Mouse (Mus musculus) forebrain, postnatal 0 days (tissue): ENCODE data around the gene Ube2i. TPM values are rescaled to one million over a fixed set of nuclear protein-coding genes. Genes with fewer than 3 reads are reported as not detected.

Experiments
- ATAC-seq: fragments of 200-750 bp; cut with Nextera tagmentation; 2 replicates; pipeline ENCODE4 v1.8.0; 2017; ENCODE audit warnings: mild to moderate bottlenecking, moderate library complexity
- DNase-seq: peaks from one replicate; pipeline ENCODE4 v3.0.0-alpha.2; 2015
- H3K27ac ChIP-seq: fragments of 300-500 bp; sonication (generic); 2 replicates; pipeline ENCODE4 v1.5.1; 2014; ENCODE audit warnings: low read depth, mild to moderate bottlenecking, antibody characterized with exemption, low read length, moderate library complexity, mixed read lengths
- H3K27me3 ChIP-seq: fragments of 300-500 bp; sonication (generic); 2 replicates; pipeline ENCODE4 v1.6.1; 2014; ENCODE audit warnings: mild to moderate bottlenecking, low read length, mixed read lengths; ENCODE audit not compliant: insufficient read depth
- H3K36me3 ChIP-seq: fragments of 300-500 bp; sonication (generic); 2 replicates; pipeline ENCODE4 v1.6.1; 2014; ENCODE audit warnings: mild to moderate bottlenecking, moderate library complexity; ENCODE audit not compliant: insufficient read depth
- H3K4me1 ChIP-seq: fragments of 300-500 bp; sonication (generic); 2 replicates; pipeline ENCODE4 v1.6.1; 2014; ENCODE audit warnings: antibody characterized with exemption; ENCODE audit not compliant: insufficient read depth
- H3K4me2 ChIP-seq: fragments of 300-500 bp; sonication (generic); 2 replicates; pipeline ENCODE4 v1.6.1; 2014; ENCODE audit warnings: low read depth, mild to moderate bottlenecking, moderate library complexity
- H3K4me3 ChIP-seq: fragments of 300-500 bp; sonication (generic); 2 replicates; pipeline ENCODE4 v1.5.1; 2014; ENCODE audit warnings: low read depth, low read length, mixed read lengths
- H3K9ac ChIP-seq: fragments of 300-500 bp; sonication (generic); 2 replicates; pipeline ENCODE4 v1.6.1; 2014; ENCODE audit warnings: mild to moderate bottlenecking
- H3K9me3 ChIP-seq: fragments of 300-500 bp; sonication (generic); 2 replicates; pipeline ENCODE4 v1.6.1; 2016; ENCODE audit warnings: low read length
- CTCF ChIP-seq: sonication (generic); IDR thresholded peaks from 2 replicates; pipeline ENCODE4 v1.5.1; 2016; ENCODE audit warnings: antibody characterized with exemption, control low read depth, low read depth
- WGBS: fragments of 180-500 bp; shearing (Covaris S2); extraction: QIAGEN DNeasy Blood & Tissue Kit; methylation state at CpG from one replicate; pipeline ENCODE4 v1.1.7; 2014; 5-methylcytosine and 5-hydroxymethylcytosine counted together
- microRNA-seq, 2 experiments: library from miRNA; unstranded; fragments of <30 nt; microRNA quantifications; one replicate each; pipeline ENCODE4; 2016
- polyA plus RNA-seq: library from polyadenylated mRNA; unstranded; fragments of >200 nt; fragmentation: Nextera tagmentation; extraction: Ambion mirVana; gene quantifications from 2 replicates; pipeline ENCODE4 v1.2.1, GENCODE M21; 2015
- total RNA-seq: library from RNA; depleted of rRNA; stranded (reverse); fragments of >200 nt; gene quantifications from 2 replicates; pipeline ENCODE4 v1.2.3, GENCODE M21; 2014; rRNA removed

Gene Ube2i
- total and polyA plus RNA-seq, 2 experiments from 2014 or later: 486 to 550 TPM

DNA sequence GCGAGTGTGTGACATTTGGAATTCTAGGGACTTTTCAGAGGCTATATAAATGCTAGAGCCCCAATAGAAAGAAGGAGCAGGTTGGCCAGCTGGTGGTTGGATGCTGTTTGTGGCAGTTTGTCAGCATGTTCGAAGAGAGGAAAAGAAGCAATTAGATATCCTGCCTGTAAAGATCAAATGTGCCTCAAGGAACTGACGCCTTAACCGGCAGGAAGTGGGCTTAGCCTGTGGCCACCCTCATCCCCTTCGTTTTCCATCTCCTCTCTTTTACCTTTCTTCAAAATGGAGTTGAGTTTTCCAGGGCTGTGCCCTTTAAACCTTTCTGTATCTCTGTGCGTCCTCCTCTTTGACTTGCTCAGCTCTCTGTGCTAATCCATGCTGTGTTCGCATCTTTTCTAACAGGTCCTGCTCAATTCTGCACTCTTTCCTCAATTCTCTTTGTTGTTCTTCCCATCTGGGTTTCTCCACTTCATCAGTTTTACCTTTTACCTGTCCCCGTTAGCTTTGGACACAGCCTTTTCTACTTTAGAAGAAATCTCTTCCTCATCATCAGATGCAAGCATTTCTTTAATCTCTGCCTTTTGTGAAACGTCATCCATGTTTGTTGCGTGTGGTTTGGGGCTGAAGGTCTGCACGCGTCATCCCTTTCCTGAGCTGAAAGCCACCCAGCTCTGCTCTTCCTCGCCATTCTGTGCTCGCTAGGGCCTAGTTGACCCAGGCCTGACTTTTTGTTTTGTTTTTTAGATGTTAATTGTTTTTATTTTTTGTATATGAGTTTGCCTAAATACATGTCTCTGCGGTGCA is 54.7 kb downstream of the Ube2i start:
- DNase-seq (no peak), ATAC-seq (no peak)
- Histone ChIP-seq H3K9ac (no peak overlapping the region), H3K36me3 (peaks cover 43% of the 10 kb centered on the region), H3K4me2 (no peak overlapping the region), H3K4me3 (no peak overlapping the region), H3K27ac (no peak overlapping the region), H3K27me3 (no peaks in the 10 kb centered on the region), H3K4me1 (no peaks in the 10 kb centered on the region), H3K9me3 (no peaks in the 10 kb centered on the region)
- WGBS: 95% methylated on average over 15 of the region's 15 CpGs
- TF ChIP-seq CTCF: no peak

DNA sequence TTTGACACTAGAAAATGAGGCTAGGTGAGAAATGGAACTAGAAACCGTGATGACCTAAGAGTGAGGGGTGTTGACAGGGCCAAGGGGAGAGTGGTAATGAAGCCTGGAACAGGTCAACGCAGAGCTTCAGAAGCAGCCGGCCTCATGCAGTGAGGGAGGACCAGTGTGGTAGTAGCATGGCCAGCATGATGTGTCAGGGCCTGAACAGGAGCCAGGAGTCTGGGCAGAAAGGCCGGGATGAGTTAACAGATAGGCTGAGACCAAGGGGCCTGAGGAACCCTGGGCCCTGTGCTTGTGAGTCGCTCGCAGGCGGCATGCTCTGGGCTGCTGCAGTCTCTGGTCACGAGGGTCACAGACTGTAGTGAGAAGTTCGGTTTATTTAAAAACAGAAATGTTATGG is 55.5 kb downstream of the Ube2i start:
- no peak overlapping the region for H3K27ac ChIP-seq
- H3K9me3 ChIP-seq: no peaks in the 10 kb centered on the region
- no peak for DNase-seq
- H3K9ac ChIP-seq: no peak overlapping the region
- peaks cover 50% of the 10 kb centered on the region for H3K36me3 ChIP-seq
- H3K4me2 ChIP-seq: no peak overlapping the region
- H3K4me3 ChIP-seq: no peak overlapping the region
- H3K27me3 ChIP-seq: no peaks in the 10 kb centered on the region
- H3K4me1 ChIP-seq: no peaks in the 10 kb centered on the region
- no peak for TF ChIP-seq CTCF
- ATAC-seq: no peak
- 92% methylated on average over 9 of the region's 9 CpGs for WGBS

DNA sequence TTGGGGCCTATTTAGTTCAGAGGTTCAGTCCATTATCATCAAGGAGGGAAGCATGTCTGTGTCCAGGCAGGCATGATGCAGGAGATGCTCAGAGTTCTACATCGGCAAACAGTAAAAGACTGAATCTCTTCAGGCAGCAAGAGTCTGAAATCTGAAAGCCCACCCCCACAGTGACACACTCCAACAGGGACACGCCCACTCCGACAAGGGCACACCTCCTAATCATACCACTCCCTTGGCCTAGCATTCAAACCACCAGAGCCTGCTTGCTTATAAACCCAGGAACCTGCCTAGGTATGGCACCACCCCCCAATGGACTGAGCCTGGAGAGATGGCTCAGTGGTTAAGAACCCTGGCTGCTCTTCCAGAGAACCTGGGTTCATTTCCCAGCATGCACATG is 59.0 kb downstream of the Ube2i start:
- H3K36me3 ChIP-seq: peaks cover 71% of the 10 kb centered on the region
- no peak for TF ChIP-seq CTCF

More for the DNA sequence above, 59.0 kb downstream of the Ube2i start:
- no peak overlapping the region for H3K27ac ChIP-seq
- no peak overlapping the region for H3K9ac ChIP-seq
- H3K4me1 ChIP-seq: no peaks in the 10 kb centered on the region
- no peak overlapping the region for H3K4me3 ChIP-seq
- ATAC-seq (no peak), DNase-seq (no peak)
- H3K9me3 ChIP-seq: no peaks in the 10 kb centered on the region
- 88% methylated on average over 3 of the region's 3 CpGs for WGBS
- no peaks in the 10 kb centered on the region for H3K27me3 ChIP-seq
- H3K4me2 ChIP-seq: no peak overlapping the region

Small RNA genes lying within 50 kb of the gene (microRNA-seq; reads per million reads assigned to microRNA genes)
- 17.8 to 44.5 reads per million in 2 experiments for gene Mir3547

Other genes starting within 250 kb of the Ube2i start
- 9.0 and 11.9 TPM in 2 replicates for gene Tmem204, start 191.0 kb downstream of the Ube2i start, total RNA-seq
- 10.3 and 10.6 TPM in 2 replicates for gene Tmem204, start 191.0 kb downstream of the Ube2i start, polyA plus RNA-seq
- gene Telo2, start 158.7 kb downstream of the Ube2i start, total RNA-seq: 51.9 and 92.2 TPM in 2 replicates
- 32.4 and 35.6 TPM in 2 replicates for gene Telo2, start 158.7 kb downstream of the Ube2i start, polyA plus RNA-seq
- gene Ptx4, start 153.9 kb downstream of the Ube2i start, total RNA-seq: 1.2 TPM in 1 of 2 replicates, not detected in the other
- gene Ptx4, start 153.9 kb downstream of the Ube2i start, polyA plus RNA-seq: 0.20 and 0.54 TPM in 2 replicates
- 29.2 and 33.1 TPM in 2 replicates for gene Clcn7, start 141.2 kb downstream of the Ube2i start, total RNA-seq
- gene Clcn7, start 141.2 kb downstream of the Ube2i start, polyA plus RNA-seq: 14.8 and 19.0 TPM in 2 replicates
- gene Ccdc154, start 112.2 kb downstream of the Ube2i start, total RNA-seq: 0.05 TPM in 1 of 2 replicates, not detected in the other
- not detected in 2 replicates for gene Ccdc154, start 112.2 kb downstream of the Ube2i start, polyA plus RNA-seq
- not detected in 2 replicates for gene Gm38655, start 99.2 kb downstream of the Ube2i start, total RNA-seq
- gene Gm38655, start 99.2 kb downstream of the Ube2i start, polyA plus RNA-seq: not detected in 2 replicates
- gene BC003965, start 90.1 kb downstream of the Ube2i start, total RNA-seq: 23.7 and 24.2 TPM in 2 replicates
- gene BC003965, start 90.1 kb downstream of the Ube2i start, polyA plus RNA-seq: 30.8 and 32.8 TPM in 2 replicates
- gene Unkl, start 86.2 kb downstream of the Ube2i start, total RNA-seq: 21.6 and 22.8 TPM in 2 replicates
- 7.6 and 11.6 TPM in 2 replicates for gene Unkl, start 86.2 kb downstream of the Ube2i start, polyA plus RNA-seq
- 91.3 and 109 TPM in 2 replicates for gene Gnptg, start 34.5 kb downstream of the Ube2i start, total RNA-seq
- 119 and 121 TPM in 2 replicates for gene Gnptg, start 34.5 kb downstream of the Ube2i start, polyA plus RNA-seq
- gene Tsr3, start 34.5 kb downstream of the Ube2i start, total RNA-seq: 56.6 and 62.0 TPM in 2 replicates
- gene Tsr3, start 34.5 kb downstream of the Ube2i start, polyA plus RNA-seq: 70.0 and 78.6 TPM in 2 replicates
- 30.2 and 70.8 TPM in 2 replicates for gene Baiap3, start 18.3 kb downstream of the Ube2i start, total RNA-seq
- 8.2 and 16.2 TPM in 2 replicates for gene Baiap3, start 18.3 kb downstream of the Ube2i start, polyA plus RNA-seq
- not detected in 2 replicates for gene Prss34, start 23.8 kb upstream of the Ube2i start, total RNA-seq
- not detected in 2 replicates for gene Prss34, start 23.8 kb upstream of the Ube2i start, polyA plus RNA-seq
- gene Prss28, start 34.0 kb upstream of the Ube2i start, total RNA-seq: not detected in 2 replicates
- not detected in 2 replicates for gene Prss28, start 34.0 kb upstream of the Ube2i start, polyA plus RNA-seq
- gene Prss29, start 44.0 kb upstream of the Ube2i start, total RNA-seq: not detected in 2 replicates
- not detected in 2 replicates for gene Prss29, start 44.0 kb upstream of the Ube2i start, polyA plus RNA-seq
- not detected in 2 replicates for gene Tpsab1, start 70.9 kb upstream of the Ube2i start, total RNA-seq
- gene Tpsab1, start 70.9 kb upstream of the Ube2i start, polyA plus RNA-seq: 0.13 TPM in 1 of 2 replicates, not detected in the other
- gene Tpsb2, start 91.7 kb upstream of the Ube2i start, total RNA-seq: 0.33 and 1.4 TPM in 2 replicates
- gene Tpsb2, start 91.7 kb upstream of the Ube2i start, polyA plus RNA-seq: 3.8 and 4.2 TPM in 2 replicates
- gene Tpsg1, start 94.7 kb upstream of the Ube2i start, total RNA-seq: not detected in 2 replicates
- gene Tpsg1, start 94.7 kb upstream of the Ube2i start, polyA plus RNA-seq: 0.92 and 1.2 TPM in 2 replicates
- gene Cacna1h, start 159.2 kb upstream of the Ube2i start, total RNA-seq: 101 and 149 TPM in 2 replicates
- 6.2 and 8.1 TPM in 2 replicates for gene Cacna1h, start 159.2 kb upstream of the Ube2i start, polyA plus RNA-seq
- 3.3 and 4.8 TPM in 2 replicates for gene Tekt4, start 180.0 kb upstream of the Ube2i start, total RNA-seq
- 2.5 and 2.9 TPM in 2 replicates for gene Tekt4, start 180.0 kb upstream of the Ube2i start, polyA plus RNA-seq
- 1.0 and 2.0 TPM in 2 replicates for gene Sstr5, start 222.7 kb upstream of the Ube2i start, total RNA-seq
- 0.64 and 0.94 TPM in 2 replicates for gene Sstr5, start 222.7 kb upstream of the Ube2i start, polyA plus RNA-seq